Mouse (Mus musculus): ENCODE data around the gene Tnk2.

GRCm38 (mm10) chr16:32610460-32611255, 33.0 kb upstream of the Tnk2 start:
- TF ChIP-seq CTCF (IDR thresholded peaks at IDR 0.05; ENCODE audit: borderline replicate concordance, insufficient read depth, low read depth, low read length) (no peak), POLR2A (IDR thresholded peaks at IDR 0.05; ENCODE audit: borderline replicate concordance, insufficient read depth, low read length) (no peak)
